Mouse (Mus musculus) gastrocnemius, postnatal 10 days (tissue): ENCODE measurements around the gene Clrn2. TPM values are rescaled to one million over a fixed set of nuclear protein-coding genes. Genes with fewer than 3 reads are reported as not detected.
"Not testable (repeated sequence)": the region's sequence is repeated elsewhere in the genome, so short reads cannot be mapped to it uniquely, and the experiment has no call there.

Experiments
- DNase-seq: peaks from one replicate; pipeline ENCODE4 v3.0.0; 2021; ENCODE audit warnings: mixed read lengths
- long read RNA-seq, 2 experiments: library from polyadenylated mRNA; stranded (forward); transcript quantifications; one replicate each; pipeline ENCODE4 v2.0.0; 2021
- total RNA-seq, 2 experiments: library from RNA; stranded (reverse); gene quantifications; 2 replicates each; pipeline ENCODE4 v1.2.3; 2021

Clrn2 gene
- not detected for total RNA-seq
- long read RNA-seq, experiment 1, result 0 reads
- long read RNA-seq, experiment 2, result 0 reads

- no peak for DNase-seq
These were observed at the start of gene Clrn2 for GRCm38 (mm10) chr5:45453451-45453850. Gene Clrn2 (plus strand): TSS chr5:45453751.

- DNase-seq, result no peak
These were observed 47.4 kb upstream of the Clrn2 start for GRCm38 (mm10) chr5:45406129-45406528.

- no peak for DNase-seq
These were observed 37.1 kb upstream of the Clrn2 start for GRCm38 (mm10) chr5:45416478-45416877.

GRCm38 (mm10) chr5:45417859-45418443 is 35.6 kb upstream of the Clrn2 start:
- DNase-seq, result no peak

- peak; percentile 15 for DNase-seq
These were observed 33.5 kb upstream of the Clrn2 start for GRCm38 (mm10) chr5:45419841-45420638.

GRCm38 (mm10) chr5:45421881-45422844 is 31.4 kb upstream of the Clrn2 start:
- DNase-seq, result no peak

GRCm38 (mm10) chr5:45424021-45424886 is 29.3 kb upstream of the Clrn2 start:
- DNase-seq, result peak; percentile 57

GRCm38 (mm10) chr5:45425771-45426170 is 27.8 kb upstream of the Clrn2 start:
- not testable (repeated sequence) for DNase-seq

- DNase-seq, result no peak
These were observed 27.0 kb upstream of the Clrn2 start for GRCm38 (mm10) chr5:45426416-45427034.

- no peak for DNase-seq
These were observed 25.7 kb upstream of the Clrn2 start for GRCm38 (mm10) chr5:45427891-45428290.

GRCm38 (mm10) chr5:45435967-45436950 is 17.3 kb upstream of the Clrn2 start:
- no peak for DNase-seq

- DNase-seq, result no peak
These were observed 15.7 kb upstream of the Clrn2 start for GRCm38 (mm10) chr5:45437826-45438225.

GRCm38 (mm10) chr5:45438301-45438700 is 15.2 kb upstream of the Clrn2 start:
- peak; percentile 32 for DNase-seq

- no peak for DNase-seq
These were observed 12.4 kb upstream of the Clrn2 start for GRCm38 (mm10) chr5:45441124-45441523.

GRCm38 (mm10) chr5:45441745-45442144 is 11.8 kb upstream of the Clrn2 start:
- no peak for DNase-seq

- no peak for DNase-seq
These were observed 9.3 kb upstream of the Clrn2 start for GRCm38 (mm10) chr5:45444130-45444832.

- no peak for DNase-seq
These were observed 4.9 kb upstream of the Clrn2 start for GRCm38 (mm10) chr5:45448676-45449075.

- no peak for DNase-seq
These were observed 4.3 kb upstream of the Clrn2 start for GRCm38 (mm10) chr5:45449206-45449605.
